Mouse (Mus musculus) cortical plate, adult 2 months (tissue): ENCODE measurements around the gene Ldlrad1. TPM values are rescaled to one million over a fixed set of nuclear protein-coding genes. Genes with fewer than 3 reads are reported as not detected.

Experiments
- H3K27ac ChIP-seq: fragments of 200-500 bp; 2 replicates; pipeline ENCODE4 v1.5.1; 2012; ENCODE audit warnings: low read length, control low read depth, inconsistent platforms; ENCODE audit not compliant: insufficient read depth
- H3K4me1 ChIP-seq: fragments of 200-500 bp; 2 replicates; pipeline ENCODE4 v1.6.1; 2011; ENCODE audit warnings: low read length; ENCODE audit not compliant: control insufficient read depth, insufficient read depth
- H3K4me3 ChIP-seq: fragments of 200-500 bp; 2 replicates; pipeline ENCODE4 v1.5.1; 2011; ENCODE audit warnings: mild to moderate bottlenecking, low read length, control low read depth; ENCODE audit not compliant: insufficient read depth
- CTCF ChIP-seq: fragments of 200-500 bp; IDR thresholded peaks from 2 replicates; pipeline ENCODE4 v1.5.1; 2011; ENCODE audit warnings: mild to moderate bottlenecking, control low read depth, low read length; ENCODE audit not compliant: insufficient read depth; ENCODE audit errors: extremely low read depth
- POLR2A ChIP-seq: fragments of 200-500 bp; IDR thresholded peaks from 2 replicates; pipeline ENCODE4 v1.6.1; 2011; ENCODE audit warnings: mild to moderate bottlenecking, low read length, control low read depth; ENCODE audit not compliant: insufficient read depth; ENCODE audit errors: extremely low read depth
- polyA plus RNA-seq: library from polyadenylated mRNA; depleted of rRNA; stranded (reverse); fragments of >200 nt; gene quantifications from 2 replicates; pipeline ENCODE4 v1.2.3, GENCODE M21; 2012

Ldlrad1 gene
- polyA plus RNA-seq, 1 experiment: not detected

- peaks cover 7% of the 10 kb centered on the region for H3K4me1 ChIP-seq
- TF ChIP-seq CTCF: no peak
- no peak overlapping the region for H3K4me3 ChIP-seq
- H3K27ac ChIP-seq: no peak overlapping the region
These were observed 27.1 kb upstream of the Ldlrad1 start for GRCm38 (mm10) chr4:107181866-107182265.

GRCm38 (mm10) chr4:107182796-107183195, 26.2 kb upstream of the Ldlrad1 start:
- Histone ChIP-seq H3K27ac (no peak overlapping the region), H3K4me3 (no peak overlapping the region), H3K4me1 (peaks cover 5% of the 10 kb centered on the region)
- no peak for TF ChIP-seq CTCF
- no peak for TF ChIP-seq POLR2A

- no peak overlapping the region for H3K27ac ChIP-seq
- TF ChIP-seq CTCF (no peak), POLR2A (no peak)
- H3K4me3 ChIP-seq: no peak overlapping the region
- peaks cover 5% of the 10 kb centered on the region for H3K4me1 ChIP-seq
These were observed 25.8 kb upstream of the Ldlrad1 start for GRCm38 (mm10) chr4:107183203-107183602.

GRCm38 (mm10) chr4:107185703-107186102, 23.3 kb upstream of the Ldlrad1 start:
- Histone ChIP-seq H3K27ac (no peak overlapping the region), H3K4me3 (no peak overlapping the region), H3K4me1 (peaks cover 3% of the 10 kb centered on the region)
- TF ChIP-seq CTCF: no peak
- no peak for TF ChIP-seq POLR2A

- TF ChIP-seq POLR2A (no peak), CTCF (no peak)
- no peak overlapping the region for H3K27ac ChIP-seq
- H3K4me1 ChIP-seq: no peaks in the 10 kb centered on the region
- no peak overlapping the region for H3K4me3 ChIP-seq
These were observed 15.1 kb upstream of the Ldlrad1 start for GRCm38 (mm10) chr4:107193841-107194240.

GRCm38 (mm10) chr4:107196454-107196853, 12.5 kb upstream of the Ldlrad1 start:
- no peak overlapping the region for H3K4me3 ChIP-seq
- H3K27ac ChIP-seq: no peak overlapping the region
- TF ChIP-seq CTCF (no peak), POLR2A (no peak)
- no peaks in the 10 kb centered on the region for H3K4me1 ChIP-seq

GRCm38 (mm10) chr4:107198072-107198471, 10.9 kb upstream of the Ldlrad1 start:
- no peaks in the 10 kb centered on the region for H3K4me1 ChIP-seq
- TF ChIP-seq CTCF (no peak), POLR2A (no peak)
- H3K4me3 ChIP-seq: no peak overlapping the region
- H3K27ac ChIP-seq: no peak overlapping the region

- Histone ChIP-seq H3K4me1 (no peaks in the 10 kb centered on the region), H3K4me3 (no peak overlapping the region), H3K27ac (no peak overlapping the region)
- no peak for TF ChIP-seq POLR2A
- no peak for TF ChIP-seq CTCF
These were observed 7.2 kb upstream of the Ldlrad1 start for GRCm38 (mm10) chr4:107201779-107202178.

- Histone ChIP-seq H3K4me1 (no peaks in the 10 kb centered on the region), H3K27ac (no peak overlapping the region), H3K4me3 (no peak overlapping the region)
- TF ChIP-seq CTCF (no peak), POLR2A (no peak)
These were observed 6.0 kb upstream of the Ldlrad1 start for GRCm38 (mm10) chr4:107203001-107203400.

- TF ChIP-seq CTCF: no peak
- no peak for TF ChIP-seq POLR2A
- Histone ChIP-seq H3K4me3 (no peak overlapping the region), H3K4me1 (no peaks in the 10 kb centered on the region), H3K27ac (no peak overlapping the region)
These were observed 2.0 kb upstream of the Ldlrad1 start for GRCm38 (mm10) chr4:107207016-107207415.
